In genomic region chr2:29565570-29566433, GRCm38 (mm10) we compare ENCODE assay signal across 18 mouse cellular contexts. TPM values are rescaled to one million over a fixed set of nuclear protein-coding genes. Genes with fewer than 3 reads are reported as not detected.
A peak's percentile ranks its signal among the peaks of the same experiment; 100 is the strongest.
DNase-seq lines count a peak whose midpoint lies in the region; ATAC-seq and TF ChIP-seq lines count a peak whose summit lies in the region.
"Had no signal": no experiment of that assay in that cellular context is flagged by ENCODE, and none has a peak within 500 bp of the region (broad histone marks: within the 10 kb centered on the region; RNA-seq: fewer than 3 reads in every experiment).

No protein-coding gene starts in this region.

- H3K4me1 ChIP-seq in heart, embryonic 12.5 days (replicated peaks), result peaks cover 4% of the 10 kb centered on the region
- H3K4me1 ChIP-seq in hindbrain, embryonic 14.5 days (replicated peaks; ENCODE audit: control insufficient read depth, insufficient read depth, low read length), result peaks cover 14% of the 10 kb centered on the region
- H3K4me1 ChIP-seq in neural tube, embryonic 11.5 days (ENCODE audit: control insufficient read depth, insufficient read depth, low read length), result peaks cover 8% of the 10 kb centered on the region
- H3K4me1 ChIP-seq: liver, embryonic 15.5 days had no signal

- TF ChIP-seq CTCF in brain, embryonic 14.5 days (IDR thresholded peaks at IDR 0.05; ENCODE audit: borderline replicate concordance, extremely low read depth, insufficient read depth, insufficient read length), result no peak

- no peaks in the 10 kb centered on the region for H3K9me3 ChIP-seq in heart, embryonic 12.5 days (replicated peaks)
- no peaks in the 10 kb centered on the region for H3K9me3 ChIP-seq in hindbrain, embryonic 14.5 days (ENCODE audit: control insufficient read depth, low read length)
- no peaks in the 10 kb centered on the region for H3K9me3 ChIP-seq in neural tube, embryonic 11.5 days (ENCODE audit: control insufficient read depth, low read length)
- H3K9me3 ChIP-seq: liver, embryonic 15.5 days had no signal

- H3K4me2 ChIP-seq in heart, embryonic 12.5 days, result no peak overlapping the region; the same call in 1 of the 2 replicates
- no peak overlapping the region for H3K4me2 ChIP-seq in hindbrain, embryonic 14.5 days (replicated peaks)
- no peak overlapping the region for H3K4me2 ChIP-seq in neural tube, embryonic 11.5 days (ENCODE audit: low read depth)
- H3K4me2 ChIP-seq: liver, embryonic 15.5 days had no signal

- peak; percentile 67 for ATAC-seq in heart, embryonic 12.5 days (ENCODE audit: insufficient number of reproducible peaks, low FRiP score)
- peak; percentile 51; the same call in 1 of the 2 replicates for ATAC-seq in hindbrain, embryonic 14.5 days (ENCODE audit: low FRiP score)
- no peak; the same call in 1 of the 2 replicates for ATAC-seq in neural tube, embryonic 11.5 days (ENCODE audit: insufficient read depth, low FRiP score, low TSS enrichment)
- ATAC-seq in cerebellum, adult (ENCODE audit: insufficient number of reproducible peaks, low FRiP score, low TSS enrichment), result no peak

- H3K27ac ChIP-seq in heart, embryonic 12.5 days (ENCODE audit: poor library complexity, severe bottlenecking), result 0 out of 2 replicates have a peak overlapping the region, but pooled peaks have one; percentile 2
- no peak overlapping the region for H3K27ac ChIP-seq in hindbrain, embryonic 14.5 days
- H3K27ac ChIP-seq in neural tube, embryonic 11.5 days (ENCODE audit: low read depth, low read length), result 0 out of 2 replicates have a peak overlapping the region, but pooled peaks have one; percentile 20
- H3K27ac ChIP-seq: liver, embryonic 15.5 days had no signal

- H3K9ac ChIP-seq in heart, embryonic 12.5 days, result no peak overlapping the region
- no peak overlapping the region for H3K9ac ChIP-seq in hindbrain, embryonic 14.5 days
- H3K9ac ChIP-seq in neural tube, embryonic 11.5 days (ENCODE audit: low read length), result peak overlapping the region; percentile 29
- H3K9ac ChIP-seq: liver, embryonic 15.5 days had no signal

- 13% methylated on average over 17 of the region's 17 CpGs for WGBS in heart, embryonic 12.5 days
- WGBS in hindbrain, embryonic 14.5 days, result 5% methylated on average over 17 of the region's 17 CpGs
- WGBS in neural tube, embryonic 11.5 days, result 8% methylated on average over 17 of the region's 17 CpGs

- no peaks in the 10 kb centered on the region for H3K36me3 ChIP-seq in heart, embryonic 12.5 days
- H3K36me3 ChIP-seq in hindbrain, embryonic 14.5 days (replicated peaks; ENCODE audit: control insufficient read depth, insufficient read depth), result no peaks in the 10 kb centered on the region
- H3K36me3 ChIP-seq in neural tube, embryonic 11.5 days (ENCODE audit: control insufficient read depth, insufficient read depth, low read length), result no peaks in the 10 kb centered on the region
- H3K36me3 ChIP-seq: liver, embryonic 15.5 days had no signal

- DNase-seq in heart, adult 11 months, result no peak
- DNase-seq in brain, embryonic 14.5 days (ENCODE audit: low read depth), result peak; percentile 60
- DNase-seq in hindbrain, embryonic 14.5 days (ENCODE audit: low spot score), result no peak
- DNase-seq in neural tube, embryonic 11.5 days (ENCODE audit: low spot score), result no peak
- no peak for DNase-seq in adrenal gland, postnatal 4 days (ENCODE audit: low spot score in 2 of 2)
- DNase-seq in frontal cortex, postnatal 36 days (ENCODE audit: low spot score in 2 of 2), result no peak
- DNase-seq: adrenal gland, postnatal 25 days; cerebellum, adult 18-20 months; gastrocnemius, postnatal 10 days; heart, postnatal 10 days; kidney, adult 11 months; lung, postnatal 4 days; right cerebral cortex, postnatal 25 days; thymus, postnatal 14 days had no signal

- H3K27me3 ChIP-seq in heart, embryonic 12.5 days (replicated peaks), result peaks cover 8% of the 10 kb centered on the region; the same call in 1 of the 2 replicates
- H3K27me3 ChIP-seq in hindbrain, embryonic 14.5 days (ENCODE audit: control insufficient read depth, insufficient read depth, low read length), result no peaks in the 10 kb centered on the region
- H3K27me3 ChIP-seq in neural tube, embryonic 11.5 days (ENCODE audit: control insufficient read depth, insufficient read depth, low read length), result no peaks in the 10 kb centered on the region
- H3K27me3 ChIP-seq: liver, embryonic 15.5 days had no signal

- H3K4me3 ChIP-seq in heart, embryonic 12.5 days, result no peak overlapping the region
- no peak overlapping the region for H3K4me3 ChIP-seq in hindbrain, embryonic 14.5 days (replicated peaks; ENCODE audit: low read length)
- no peak overlapping the region for H3K4me3 ChIP-seq in neural tube, embryonic 11.5 days (ENCODE audit: low read depth, low read length)
- H3K4me3 ChIP-seq: liver, embryonic 15.5 days; myocyte had no signal

- TF ChIP-seq POLR2A in brain, embryonic 14.5 days (IDR thresholded peaks at IDR 0.05; ENCODE audit: borderline replicate concordance, extremely low read depth, insufficient read depth, insufficient read length, poor library complexity, severe bottlenecking), result no peak

RNA-seq across cellular contexts. Expression of gene Rapgef1, which starts 53.7 kb away (rescaled TPM):
- polyA plus RNA-seq in heart, embryonic 12.5 days (2016; fragmentation: Nextera tagmentation; extraction: Ambion mirVana), result 13.2 and 14.5 TPM in 2 replicates
- 94.9 and 101 TPM in 2 replicates for polyA plus RNA-seq in brain, embryonic 14.5 days (2012; rRNA removed)
- polyA plus RNA-seq in hindbrain, embryonic 14.5 days (2014; fragmentation: Nextera tagmentation; extraction: Ambion mirVana), result 19.9 and 22.3 TPM in 2 replicates
- polyA plus RNA-seq in neural tube, embryonic 11.5 days (2014; fragmentation: Nextera tagmentation; extraction: Ambion mirVana), result 21.3 and 23.5 TPM in 2 replicates
- 10 to 100 TPM; 64.6 to 65.1 TPM for total RNA-seq in adrenal gland, postnatal 4 days (2021)

Comparison
In these comparisons a context has a peak if more than half of its experiments do, and no peak if none do; other contexts are left out.
1. ATAC-seq: peak in heart, embryonic 12.5 days (single experiment) and hindbrain, embryonic 14.5 days (single experiment); none in neural tube, embryonic 11.5 days (single experiment) and cerebellum, adult (single experiment).